Mouse (Mus musculus) left cerebral cortex, postnatal 4 days (tissue): ENCODE measurements around the gene Pid1. TPM values are rescaled to one million over a fixed set of nuclear protein-coding genes. Genes with fewer than 3 reads are reported as not detected.
"Not testable (repeated sequence)": the region's sequence is repeated elsewhere in the genome, so short reads cannot be mapped to it uniquely, and the experiment has no call there.

Source experiments
- DNase-seq: peaks from one replicate; pipeline ENCODE4 v3.0.0-alpha.2; 2022
- intact Hi-C: fragments of 180-260 bp; cut with DNase I; formaldehyde crosslinking; loops from one replicate; pipeline ENCODE4 v1.15.1; 2025
- total RNA-seq, 2 experiments: library from RNA; stranded (reverse); gene quantifications; 2 replicates each; pipeline ENCODE4 v1.2.3; 2021

Pid1 gene
- total RNA-seq, 2 experiments from 2014 or later = 43.4 to 45.9 TPM

DNA sequence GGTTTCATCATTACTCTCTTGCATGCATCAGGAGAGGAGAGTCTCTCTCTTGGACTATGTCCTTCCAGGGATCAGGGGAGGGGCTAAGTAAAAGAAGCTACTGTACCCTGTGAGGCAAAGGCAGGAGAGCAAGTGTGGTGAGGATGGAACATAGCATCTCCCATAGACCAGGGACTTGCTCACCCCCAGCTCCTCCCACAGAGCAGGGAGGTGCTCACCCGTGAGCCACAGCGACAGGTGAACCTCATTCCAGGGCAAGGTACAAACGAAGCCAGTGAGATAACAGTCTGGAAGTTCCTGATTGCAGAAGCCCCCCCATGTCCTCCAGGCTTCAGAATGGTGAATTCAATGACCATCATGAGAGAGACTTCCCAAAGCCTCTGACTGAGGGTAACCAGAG lies 2.6 kb downstream of the Pid1 start:
- intact Hi-C loops = no loop called here
- DNase-seq = no peak

DNA sequence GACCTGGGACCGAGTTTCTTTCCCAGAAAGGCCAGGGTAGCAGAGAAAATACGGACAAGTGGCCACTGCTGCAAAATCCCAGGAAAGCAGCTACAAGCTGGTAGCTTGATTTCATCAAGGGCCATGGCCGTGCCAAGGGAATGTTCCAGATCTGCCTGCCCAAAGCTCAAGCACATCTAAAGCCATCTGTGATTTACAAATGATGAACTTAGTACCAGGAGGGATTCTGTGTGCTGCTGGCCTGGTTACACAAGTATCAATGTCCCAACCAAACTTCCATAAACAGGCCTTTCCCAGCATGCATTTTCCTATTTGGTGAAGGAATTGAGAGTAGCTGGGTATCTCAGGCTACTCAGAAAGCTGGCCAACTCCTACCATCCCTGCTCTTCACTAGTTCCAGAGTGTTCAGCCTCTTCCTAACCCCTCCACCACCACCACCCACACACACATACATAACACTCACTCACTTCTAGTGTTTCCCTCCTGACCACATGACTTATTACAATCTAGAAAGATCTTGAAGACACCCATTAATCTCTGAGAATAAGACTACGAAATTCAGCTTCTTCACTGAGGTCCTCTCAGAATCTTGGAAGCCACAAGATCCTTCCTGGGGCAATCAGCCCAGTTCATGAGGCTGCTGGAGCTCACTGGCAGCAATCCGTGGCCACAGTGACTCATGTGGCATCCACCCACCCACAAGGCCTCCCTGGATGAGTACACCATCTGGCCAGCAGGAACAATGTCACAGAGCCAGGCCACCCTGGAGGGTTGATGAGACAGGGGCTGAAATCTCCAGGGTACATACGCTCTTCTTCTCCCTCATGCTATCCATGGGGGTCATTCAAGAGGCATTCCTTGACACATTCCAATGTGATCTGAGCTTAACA lies 4.1 kb downstream of the Pid1 start:
- no peak for DNase-seq
- intact Hi-C loops = no loop called here

DNA sequence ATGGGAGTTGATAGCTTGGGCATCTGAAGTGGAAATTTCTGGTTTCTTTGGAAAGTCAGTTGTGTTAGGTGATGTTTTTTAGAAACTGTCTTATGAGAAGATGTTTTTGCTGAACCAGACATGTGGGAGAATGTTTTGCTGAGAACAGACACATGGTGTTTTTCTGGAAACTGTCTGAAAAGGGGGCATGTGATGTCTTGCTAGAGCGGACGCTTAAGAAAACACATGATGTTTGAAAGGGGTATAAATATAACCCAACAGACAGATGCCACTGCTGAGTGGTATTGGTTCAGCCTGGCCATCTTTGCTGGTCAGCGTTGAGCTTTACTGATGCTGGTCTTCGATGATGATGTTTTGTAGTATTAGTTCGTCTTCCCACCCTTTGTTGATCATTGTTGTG lies 6.8 kb downstream of the Pid1 start:
- intact Hi-C loops = no loop called here
- DNase-seq = no peak

DNA sequence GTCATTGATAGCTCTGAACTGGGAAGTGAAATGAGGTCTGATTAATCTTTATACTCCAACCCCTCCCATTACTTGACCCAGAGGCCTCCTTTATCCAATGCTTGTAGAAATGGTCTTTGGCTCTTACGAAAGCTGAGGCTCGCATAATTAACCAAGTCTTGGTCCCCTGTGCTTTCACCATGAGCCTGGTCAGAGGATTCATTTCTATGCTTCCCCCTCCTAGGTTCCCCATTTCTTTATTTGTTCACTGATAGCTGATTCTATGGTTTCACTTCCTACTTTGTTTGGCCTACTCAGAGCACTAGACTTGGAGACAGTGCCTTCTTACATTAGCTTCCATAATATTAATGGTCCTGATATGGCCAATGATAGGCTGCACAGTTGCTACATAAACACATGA lies 13.7 kb downstream of the Pid1 start:
- intact Hi-C loops = no loop called here
- DNase-seq = no peak

DNA sequence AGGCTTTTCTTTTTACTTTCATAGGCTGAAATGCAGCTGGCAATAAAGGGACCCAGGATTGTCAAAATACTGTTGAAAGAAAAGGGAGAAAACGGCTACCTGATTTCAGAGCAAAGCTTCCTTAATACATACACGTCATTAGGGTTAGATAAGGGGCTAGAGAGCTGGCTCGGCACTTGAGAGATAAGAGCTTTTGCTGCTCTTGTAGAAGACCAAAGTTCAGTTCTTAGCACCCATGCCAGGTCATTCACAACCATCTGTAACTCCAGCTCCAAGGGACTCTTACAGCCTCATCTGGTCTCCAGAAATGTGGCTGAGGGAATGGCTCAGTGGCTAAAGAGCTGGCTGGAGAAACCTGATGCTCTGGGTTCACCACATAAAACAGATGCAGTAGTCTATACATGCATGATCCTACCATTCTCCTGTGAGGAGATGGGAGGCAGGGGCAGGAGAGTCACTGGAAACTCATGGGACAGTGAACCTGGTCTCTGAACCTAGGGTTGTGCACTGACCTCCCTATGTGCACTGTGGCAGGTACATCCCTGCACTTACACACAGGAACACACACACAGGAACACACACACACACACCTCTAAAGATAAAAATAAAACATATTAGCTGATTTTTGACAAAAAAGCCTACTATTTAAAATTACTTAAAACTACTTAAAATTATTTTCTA lies 16.0 kb downstream of the Pid1 start:
- intact Hi-C loops = no loop called here
- DNase-seq = no peak

DNA sequence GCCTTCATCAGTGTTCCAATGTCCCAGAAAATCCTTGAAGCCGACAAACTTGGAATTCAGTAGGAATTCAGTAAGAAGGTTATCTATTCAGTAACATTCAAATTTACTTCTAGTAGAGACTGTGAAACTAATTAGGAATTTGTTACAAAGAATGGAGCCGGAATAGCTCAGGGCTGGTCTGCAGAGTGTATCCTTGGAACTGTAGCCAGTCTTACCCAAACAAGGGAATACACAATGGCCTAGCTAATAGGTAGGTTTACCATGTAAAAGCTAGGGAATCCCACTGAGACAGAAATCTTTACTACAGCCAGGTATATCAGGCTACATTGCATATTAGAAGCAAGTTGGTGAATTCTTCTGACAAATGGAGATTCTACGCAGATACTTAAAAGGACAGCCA lies 31.2 kb downstream of the Pid1 start:
- intact Hi-C loops, DNase-seq: not testable (repeated sequence)

DNA sequence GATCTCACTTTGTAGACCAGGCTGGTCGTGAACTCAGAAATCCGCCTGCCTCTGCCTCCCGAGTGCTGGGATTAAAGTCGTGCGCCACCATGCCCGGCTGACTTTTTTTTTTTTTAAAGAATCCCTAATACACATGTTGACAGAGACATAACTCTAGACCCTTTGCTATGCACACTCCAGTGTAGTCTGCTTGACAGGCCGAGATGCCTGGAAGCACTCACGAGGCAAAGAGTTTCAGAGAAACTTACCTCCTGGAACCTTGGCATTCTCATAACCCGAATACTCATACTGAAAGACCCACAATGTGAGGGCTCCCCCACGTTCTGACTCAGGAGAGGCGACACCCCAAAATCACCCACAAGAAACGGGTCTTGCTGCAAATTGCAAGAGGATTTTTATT lies 32.1 kb downstream of the Pid1 start:
- intact Hi-C loops = not testable (repeated sequence)

DNA sequence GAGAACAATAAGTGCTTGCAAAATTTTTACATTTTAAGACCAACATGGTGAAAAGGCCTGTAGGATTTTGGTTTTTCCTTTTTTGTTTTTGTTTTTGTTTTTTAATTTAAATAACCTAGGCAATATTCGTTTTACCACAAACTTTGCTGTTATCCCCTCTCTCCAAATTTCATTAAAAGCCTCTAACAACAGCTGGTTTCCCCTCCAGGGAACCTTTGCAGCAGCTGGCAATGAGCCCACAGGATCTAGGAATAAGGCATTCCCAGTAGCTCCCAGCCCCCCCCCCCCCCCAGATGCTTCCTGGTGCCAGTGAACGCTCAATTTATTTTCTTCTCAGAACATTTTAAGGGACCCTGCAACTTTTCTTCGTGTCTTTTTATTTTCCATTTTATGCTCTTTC lies 38.7 kb downstream of the Pid1 start:
- DNase-seq = peak; percentile 34
- intact Hi-C loops = no loop called here

More for the DNA sequence above, 32.1 kb downstream of the Pid1 start:
- not testable (repeated sequence) for DNase-seq

DNA sequence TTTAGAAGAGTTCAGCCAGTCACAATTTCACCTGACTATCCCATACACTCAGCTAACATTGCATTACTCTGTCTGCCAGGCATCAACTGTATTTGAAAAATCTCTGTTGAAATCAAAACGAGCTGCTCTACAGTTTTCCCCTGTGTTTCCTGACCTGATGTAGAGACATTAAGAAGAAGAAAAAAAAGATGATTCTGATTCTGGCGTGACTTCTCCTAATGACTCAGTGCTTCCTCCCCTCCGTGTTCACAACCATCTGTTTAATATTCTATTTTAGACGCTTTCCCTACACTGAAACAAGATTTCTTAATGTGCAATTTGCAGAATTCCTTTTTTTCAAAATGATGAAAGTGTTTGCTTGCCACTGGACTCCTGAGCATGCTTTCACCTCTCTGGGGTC lies 42.7 kb downstream of the Pid1 start:
- intact Hi-C loops = no loop called here

DNA sequence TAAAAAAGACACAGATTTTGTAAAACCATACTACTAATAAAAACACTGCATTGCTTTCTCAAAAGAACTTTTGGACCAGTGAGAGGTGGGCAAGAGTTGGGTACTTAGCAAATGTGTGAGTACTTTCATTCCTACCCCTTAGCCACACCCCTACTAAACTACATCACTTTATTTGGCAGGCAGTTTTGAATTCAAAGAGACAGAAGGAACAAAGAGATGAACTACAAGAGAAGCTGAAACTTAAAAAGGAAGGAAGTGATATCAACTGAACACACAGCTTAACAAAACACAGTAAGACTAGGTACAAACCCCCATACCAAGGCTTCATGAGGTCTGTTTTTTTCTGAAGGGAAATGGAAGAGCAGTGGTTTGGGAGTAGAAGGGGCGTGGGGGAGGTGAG lies 45.4 kb downstream of the Pid1 start:
- intact Hi-C loops = no loop called here

More for the DNA sequence above, 42.7 kb downstream of the Pid1 start:
- no peak for DNase-seq

DNA sequence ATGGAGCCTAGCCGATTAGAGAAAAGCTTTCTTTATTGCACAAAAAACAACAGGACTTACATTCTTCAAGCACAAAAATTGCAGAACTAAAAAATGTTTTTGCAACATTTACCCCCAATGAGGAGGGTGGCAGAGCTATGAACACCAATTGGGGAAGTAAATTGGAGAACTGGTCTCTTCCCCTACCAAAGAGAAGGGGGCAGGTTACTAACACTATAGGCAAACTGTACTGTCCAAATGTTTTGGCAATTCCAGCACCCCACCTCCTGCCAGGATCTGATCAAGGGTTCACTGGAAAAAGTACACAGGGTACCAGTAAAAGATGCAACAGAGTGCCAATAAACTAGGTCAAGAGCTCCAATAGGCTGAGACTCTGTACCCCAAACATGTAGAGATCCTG lies 46.2 kb downstream of the Pid1 start:
- intact Hi-C loops = no loop called here
- no peak for DNase-seq

More for the DNA sequence above, 45.4 kb downstream of the Pid1 start:
- DNase-seq = no peak

DNA sequence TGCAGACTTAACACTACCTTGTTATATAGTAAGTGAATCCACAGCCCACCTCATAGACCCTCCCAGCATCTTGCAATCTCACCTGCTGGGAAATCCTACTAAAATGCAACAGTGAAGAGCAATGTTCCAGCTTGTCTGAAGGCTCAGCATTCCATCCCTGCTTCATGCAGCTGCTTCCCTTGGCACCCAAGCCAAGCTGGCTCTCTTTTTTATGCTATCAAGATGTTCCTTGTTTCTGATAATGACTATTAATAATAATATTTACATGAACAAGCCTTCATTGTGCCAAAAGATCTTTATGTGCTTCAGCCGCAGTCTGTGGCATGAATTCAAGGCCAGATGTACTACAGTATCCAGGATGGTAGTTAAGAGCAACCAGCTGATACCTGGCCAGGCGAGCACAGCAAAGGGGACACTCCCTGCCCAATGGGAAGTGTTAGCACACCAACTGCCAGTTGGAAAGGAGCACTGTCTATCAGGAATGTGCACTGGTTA lies 54.0 kb downstream of the Pid1 start:
- intact Hi-C loops = no loop called here
- no peak for DNase-seq

DNA sequence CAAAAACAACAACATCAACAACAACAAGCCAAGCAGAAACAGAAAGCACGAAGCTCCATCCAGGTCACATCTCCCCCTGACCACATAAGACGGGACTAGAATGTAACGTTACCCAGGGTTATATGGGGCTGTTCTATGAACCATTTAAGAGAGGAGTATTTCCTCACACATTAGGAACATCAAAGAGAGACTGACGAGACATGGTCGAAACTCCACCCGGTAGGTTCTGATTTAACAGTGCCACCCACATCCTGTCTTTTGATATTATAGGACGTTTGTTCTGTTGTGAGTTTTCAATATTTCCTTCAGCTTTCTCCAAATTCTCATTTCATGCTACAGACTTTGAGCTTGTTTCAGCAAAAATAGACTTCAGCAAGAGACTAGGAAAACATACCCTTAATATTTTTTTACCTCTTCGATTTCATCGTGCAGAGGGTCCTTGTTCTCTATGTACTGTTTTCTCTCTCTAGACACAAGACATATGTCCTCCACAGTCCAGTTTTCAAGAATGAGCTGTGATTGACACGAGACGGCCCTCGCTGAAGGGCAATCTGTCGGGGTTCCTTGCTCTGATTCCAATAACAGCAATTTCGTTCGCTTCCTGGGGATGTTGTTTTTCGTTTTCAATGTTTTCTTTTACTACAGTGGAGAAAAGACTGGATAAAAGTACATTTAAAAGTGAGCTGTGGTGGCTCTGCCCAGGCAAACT lies 58.1 kb downstream of the Pid1 start:
- DNase-seq = no peak
- intact Hi-C loops = no loop called here

DNA sequence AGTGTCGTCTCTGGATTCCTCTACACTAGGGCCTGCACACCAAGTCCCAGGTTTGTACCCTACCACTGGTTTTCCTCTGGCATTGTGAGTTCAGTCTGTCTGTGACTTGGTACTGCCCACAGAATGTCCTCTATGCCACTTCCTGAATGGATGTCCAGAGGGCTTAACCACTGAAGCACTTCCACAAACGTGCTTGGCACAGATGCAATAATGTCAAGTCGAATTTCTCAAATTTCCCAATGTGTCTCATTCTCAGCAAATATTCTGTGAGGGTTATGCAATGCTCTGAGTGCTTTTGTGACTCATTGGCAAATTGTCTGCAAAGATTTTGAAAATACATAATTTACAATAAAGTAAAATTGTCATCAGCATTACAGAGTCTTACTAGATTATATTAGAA lies 61.2 kb downstream of the Pid1 start:
- DNase-seq = no peak
- intact Hi-C loops = no loop called here

DNA sequence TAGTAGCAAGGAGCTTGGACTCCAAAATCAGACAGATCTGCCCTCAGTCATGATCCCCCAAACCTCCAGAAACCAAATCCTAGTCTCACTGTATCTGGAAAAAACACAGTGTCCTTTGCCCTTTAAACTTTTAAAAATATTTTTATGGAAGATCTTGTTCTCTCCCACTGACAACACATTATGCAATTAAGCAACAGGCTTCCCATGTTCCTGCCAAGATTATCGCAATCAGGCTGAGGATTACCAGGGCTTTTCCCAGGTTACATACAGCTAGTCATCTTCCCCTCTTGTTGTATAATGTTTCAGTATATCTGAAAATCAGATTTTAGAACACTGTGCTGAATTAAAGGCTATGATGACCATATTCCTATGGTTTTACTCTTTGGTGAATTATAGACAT lies 64.3 kb downstream of the Pid1 start:
- intact Hi-C loops = no loop called here
- DNase-seq = no peak

DNA sequence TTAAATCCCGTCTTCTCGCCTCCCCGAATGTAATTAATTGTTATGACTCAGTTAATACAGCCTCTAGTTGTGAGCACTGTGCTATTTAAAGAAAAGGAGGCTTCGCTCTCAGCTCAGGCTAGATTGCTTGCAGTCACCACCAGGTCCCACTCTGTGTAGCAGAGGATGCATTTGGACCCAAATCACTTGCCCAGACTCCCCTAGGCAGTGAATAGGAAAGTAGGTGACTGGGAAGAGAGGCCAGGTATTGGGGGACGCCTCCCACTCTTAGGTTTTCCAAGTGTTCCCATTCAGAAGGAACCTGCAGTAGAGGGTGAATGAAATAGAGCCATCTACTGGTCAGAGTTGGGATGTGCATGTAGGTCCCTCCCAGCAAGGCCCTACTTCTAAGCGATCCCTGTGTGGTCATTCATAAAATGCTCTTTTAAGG lies 77.3 kb downstream of the Pid1 start:
- DNase-seq = peak; percentile 47
- intact Hi-C loops = loop anchor here (10.0 kb wide), 3 partner anchors 152 to 542 kb away; partner anchors contain the start of gene Dner

DNA sequence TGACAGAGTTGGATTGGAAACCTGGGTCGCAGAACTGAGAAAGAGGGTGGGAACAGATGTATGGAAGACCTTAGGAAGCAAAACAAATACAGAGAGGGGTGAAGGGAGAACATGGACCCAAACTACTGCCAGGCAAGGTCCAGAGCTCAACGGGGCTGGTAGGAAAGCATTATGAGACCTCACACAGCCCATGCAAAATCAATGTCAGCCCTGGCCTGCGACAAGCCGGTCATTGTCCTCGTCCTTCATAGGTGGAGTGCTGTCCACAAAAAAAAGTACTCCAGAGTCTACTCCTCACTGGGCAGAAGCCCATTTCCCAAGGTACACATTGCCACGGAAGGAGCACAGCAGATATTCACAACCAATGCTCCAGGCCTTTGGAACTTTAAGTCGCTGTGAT lies 78.4 kb downstream of the Pid1 start:
- no peak for DNase-seq
- intact Hi-C loops = loop anchor here (10.0 kb wide), 3 partner anchors 151 to 541 kb away; partner anchors contain the start of gene Dner

DNA sequence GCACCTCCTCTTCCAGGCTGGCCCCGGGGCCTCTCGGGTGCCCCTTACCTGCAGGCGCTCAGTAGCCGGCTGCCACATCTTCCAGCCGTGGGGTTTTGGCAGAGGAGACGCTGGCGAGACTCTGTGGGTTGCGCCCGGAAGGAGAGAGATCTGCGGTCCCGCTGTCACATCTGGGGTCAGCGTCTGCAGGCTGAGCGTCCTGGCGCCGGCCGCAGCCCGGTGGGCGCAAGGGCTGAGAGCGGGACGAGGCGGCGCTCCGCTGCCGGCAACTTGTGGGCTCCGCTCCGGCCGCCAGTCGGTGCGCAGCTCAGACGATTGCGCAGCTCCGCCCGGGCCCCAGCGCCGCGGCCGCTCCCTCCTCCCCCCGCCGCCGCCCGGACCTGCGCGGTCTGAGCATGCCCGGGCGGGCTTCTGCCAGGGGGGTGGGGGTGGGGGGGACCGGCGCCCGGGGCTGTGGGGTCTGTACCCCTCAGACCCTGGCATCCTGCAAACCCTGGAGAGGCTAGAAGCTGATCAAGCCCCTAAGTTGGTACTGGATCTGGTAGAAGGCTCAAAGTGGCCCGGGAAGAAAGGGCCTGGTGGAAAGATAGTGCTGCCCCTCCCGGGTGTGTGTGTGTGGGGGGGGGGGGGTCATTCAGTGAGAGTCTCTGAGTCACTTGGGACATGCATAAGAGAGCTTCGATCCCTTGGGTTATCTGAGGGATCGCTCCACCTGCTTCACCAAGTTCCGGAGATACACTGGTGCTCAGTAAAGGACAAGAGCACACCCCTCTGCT lies 79.5 kb downstream of the Pid1 start:
- intact Hi-C loops = loop anchor here (10.0 kb wide), 3 partner anchors 150 to 540 kb away; partner anchors contain the start of gene Dner
- peak; percentile 63 for DNase-seq

DNA sequence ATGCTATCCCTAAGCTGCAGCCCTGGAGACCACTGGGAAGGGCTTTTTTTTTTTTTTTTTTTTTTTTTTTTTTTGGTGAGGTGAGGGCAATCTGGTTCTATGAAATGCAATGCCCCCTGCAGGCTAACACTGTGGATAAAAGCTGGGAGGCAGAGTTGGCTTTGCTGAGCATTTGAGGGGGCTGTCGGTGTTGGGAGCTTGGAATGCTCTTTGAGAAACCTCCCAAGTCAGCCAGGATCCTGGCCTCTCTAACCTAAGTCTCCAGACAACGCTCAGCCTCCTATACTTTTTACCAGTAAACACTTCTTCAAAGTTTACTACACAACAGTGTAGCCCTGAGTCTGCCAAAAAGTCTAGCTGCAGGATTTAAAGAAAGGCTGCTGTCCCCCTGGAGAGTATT lies 80.9 kb downstream of the Pid1 start:
- intact Hi-C loops = loop anchor here (10.0 kb wide), 3 partner anchors 148 to 538 kb away; partner anchors contain the start of gene Dner
- peak; percentile 30 for DNase-seq

DNA sequence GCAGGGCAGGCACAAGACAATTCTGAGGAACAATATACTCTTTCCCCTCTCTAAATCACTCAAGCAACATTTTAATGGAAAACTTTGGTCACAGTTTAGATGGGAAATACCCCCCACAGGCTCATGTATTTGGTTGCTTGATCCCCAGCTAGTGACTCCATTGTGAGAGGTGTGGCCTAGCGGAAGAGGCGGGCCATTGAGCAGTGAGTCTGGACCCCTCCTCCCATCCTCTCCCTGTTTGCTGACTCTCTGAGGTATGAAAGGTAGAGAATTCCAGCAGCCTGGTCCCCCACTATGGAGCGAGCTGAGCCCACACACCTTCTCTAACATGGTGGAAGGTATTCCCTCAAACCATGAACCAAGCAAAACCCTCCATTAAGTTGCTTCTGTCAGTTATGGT lies 83.8 kb downstream of the Pid1 start:
- DNase-seq = no peak
- intact Hi-C loops = loop anchor here (10.0 kb wide), 3 partner anchors 145 to 535 kb away; partner anchors contain the start of gene Dner
